Mouse (Mus musculus): ENCODE measurements around the gene Memo1.

Memo1 gene

GRCm38 (mm10) chr17:74294426-74295025 lies 795 bp downstream of the Memo1 start:
- no peak for DNase-seq (ENCODE audit: extremely low read depth, low read depth)

- no peak for DNase-seq (ENCODE audit: extremely low read depth, low read depth)
These were observed 1.5 kb downstream of the Memo1 start for GRCm38 (mm10) chr17:74293687-74294425.

- DNase-seq (ENCODE audit: extremely low read depth, low read depth): peak; percentile 75
These were observed 3.5 kb downstream of the Memo1 start for GRCm38 (mm10) chr17:74291640-74292361.

- DNase-seq (ENCODE audit: extremely low read depth, low read depth): no peak
These were observed 4.5 kb downstream of the Memo1 start for GRCm38 (mm10) chr17:74290869-74291268.

GRCm38 (mm10) chr17:74290198-74290597 lies 5.1 kb downstream of the Memo1 start:
- no peak for DNase-seq (ENCODE audit: extremely low read depth, low read depth)

- no peak for DNase-seq (ENCODE audit: extremely low read depth, low read depth)
These were observed 6.7 kb downstream of the Memo1 start for GRCm38 (mm10) chr17:74288626-74289025.

GRCm38 (mm10) chr17:74286140-74286730 lies 9.1 kb downstream of the Memo1 start:
- no peak for DNase-seq (ENCODE audit: extremely low read depth, low read depth)

- no peak for DNase-seq (ENCODE audit: extremely low read depth, low read depth)
These were observed 9.6 kb downstream of the Memo1 start for GRCm38 (mm10) chr17:74285730-74286129.

- DNase-seq (ENCODE audit: extremely low read depth, low read depth): no peak
These were observed 10.8 kb downstream of the Memo1 start for GRCm38 (mm10) chr17:74284397-74285115.

GRCm38 (mm10) chr17:74282024-74282423 lies 13.3 kb downstream of the Memo1 start:
- DNase-seq (ENCODE audit: extremely low read depth, low read depth): no peak

- no peak for DNase-seq (ENCODE audit: extremely low read depth, low read depth)
These were observed 16.1 kb downstream of the Memo1 start for GRCm38 (mm10) chr17:74278966-74279869.

- DNase-seq (ENCODE audit: extremely low read depth, low read depth): no peak
These were observed 20.9 kb downstream of the Memo1 start for GRCm38 (mm10) chr17:74274471-74274870.

GRCm38 (mm10) chr17:74272683-74273205 lies 22.6 kb downstream of the Memo1 start:
- DNase-seq (ENCODE audit: extremely low read depth, low read depth): no peak

- peak; percentile 60 for DNase-seq (ENCODE audit: extremely low read depth, low read depth)
These were observed 23.6 kb downstream of the Memo1 start for GRCm38 (mm10) chr17:74271541-74272268.

- no peak for DNase-seq (ENCODE audit: extremely low read depth, low read depth)
These were observed 25.1 kb downstream of the Memo1 start for GRCm38 (mm10) chr17:74270205-74270604.

- DNase-seq (ENCODE audit: extremely low read depth, low read depth): peak; percentile 64
These were observed 27.7 kb downstream of the Memo1 start for GRCm38 (mm10) chr17:74267415-74268180.

GRCm38 (mm10) chr17:74265636-74266035 lies 29.7 kb downstream of the Memo1 start:
- no peak for DNase-seq (ENCODE audit: extremely low read depth, low read depth)

- DNase-seq (ENCODE audit: extremely low read depth, low read depth): no peak
These were observed 30.2 kb downstream of the Memo1 start for GRCm38 (mm10) chr17:74265156-74265505.
